Mouse (Mus musculus) intestine, embryonic 16.5 days (tissue): ENCODE measurements around the gene Sp1. TPM values are rescaled to one million over a fixed set of nuclear protein-coding genes. Genes with fewer than 3 reads are reported as not detected.

Experiments
- ATAC-seq: fragments of 200-750 bp; cut with Nextera tagmentation; 2 replicates; pipeline ENCODE4 v1.8.0; 2017; ENCODE audit warnings: moderate TSS enrichment, moderate library complexity
- H3K27ac ChIP-seq: fragments of 300-500 bp; sonication (generic); 2 replicates; pipeline ENCODE4 v1.5.1; 2014; ENCODE audit warnings: mild to moderate bottlenecking, low read length
- H3K27me3 ChIP-seq: fragments of 300-500 bp; sonication (generic); replicated peaks from 2 replicates; pipeline ENCODE4 v1.6.1; 2014; ENCODE audit warnings: low read length, control low read depth, mixed read lengths; ENCODE audit not compliant: control insufficient read depth, insufficient read depth
- H3K36me3 ChIP-seq: fragments of 300-500 bp; sonication (generic); 2 replicates; pipeline ENCODE4 v1.6.1; 2014; ENCODE audit warnings: low read length, control low read depth; ENCODE audit not compliant: control insufficient read depth, insufficient read depth
- H3K4me1 ChIP-seq: fragments of 300-500 bp; sonication (generic); 2 replicates; pipeline ENCODE4 v1.6.1; 2014; ENCODE audit warnings: low read length, control low read depth, mixed read lengths; ENCODE audit not compliant: control insufficient read depth, insufficient read depth
- H3K4me2 ChIP-seq: fragments of 300-500 bp; sonication (generic); 2 replicates; pipeline ENCODE4 v1.6.1; 2014; ENCODE audit warnings: low read depth, low read length, control low read depth
- H3K4me3 ChIP-seq: fragments of 300-500 bp; sonication (generic); 2 replicates; pipeline ENCODE4 v1.5.1; 2014; ENCODE audit warnings: mild to moderate bottlenecking, low read length
- H3K9ac ChIP-seq: fragments of 300-500 bp; sonication (generic); 2 replicates; pipeline ENCODE4 v1.6.1; 2014; ENCODE audit warnings: low read depth, low read length
- H3K9me3 ChIP-seq: fragments of 300-500 bp; sonication (generic); 2 replicates; pipeline ENCODE4 v1.6.1; 2016; ENCODE audit warnings: low read length, control low read depth; ENCODE audit not compliant: control insufficient read depth
- WGBS: fragments of 180-500 bp; shearing (Covaris S2); extraction: QIAGEN DNeasy Blood & Tissue Kit; methylation state at CpG from one replicate; pipeline ENCODE4 v1.1.7; 2014; 5-methylcytosine and 5-hydroxymethylcytosine counted together
- polyA plus RNA-seq: library from polyadenylated mRNA; unstranded; fragments of >200 nt; fragmentation: Nextera tagmentation; extraction: Ambion mirVana; gene quantifications from 2 replicates; pipeline ENCODE4 v1.2.1, GENCODE M21; 2015

Gene Sp1
- 6.8 and 7.2 TPM in 2 replicates for polyA plus RNA-seq

DNA sequence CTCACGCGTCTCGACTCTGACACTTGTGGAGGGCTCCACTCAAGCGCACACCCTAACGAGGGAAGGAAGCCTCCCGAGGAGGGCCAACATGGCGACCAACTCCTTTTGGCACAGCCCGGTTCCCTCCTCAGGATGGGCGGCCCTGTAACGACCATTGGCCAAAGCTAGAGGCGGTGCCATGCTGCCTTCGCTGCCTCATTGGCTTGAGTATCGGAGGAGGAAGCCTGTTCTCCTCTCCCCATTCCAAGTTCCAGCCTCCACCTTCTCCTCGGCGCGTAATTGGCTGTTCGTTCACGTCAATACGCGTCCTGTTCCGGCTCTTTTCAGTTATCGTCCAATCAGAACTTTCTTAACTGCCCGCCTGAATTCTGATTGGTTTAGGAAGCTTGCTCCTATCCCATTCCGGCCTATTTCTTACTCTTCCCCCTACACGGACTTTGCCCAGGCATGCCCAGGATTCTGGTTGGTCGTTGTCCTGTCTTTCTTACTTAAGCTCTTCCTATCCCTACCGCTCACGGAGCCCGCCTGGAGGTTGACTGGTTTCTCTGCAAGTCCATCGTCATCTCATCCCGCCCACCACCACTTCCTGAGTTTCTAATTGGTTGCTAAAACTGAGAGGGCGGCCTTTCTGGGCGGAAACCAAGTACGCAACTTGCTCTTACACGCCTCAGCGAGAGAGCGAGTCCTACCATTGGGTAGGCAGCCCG is at the start of gene Sp1:
TSS of gene Sp1 (plus strand) at position 655 of the 707 bp plus-strand sequence.
- Histone ChIP-seq H3K27ac (peak within 1 kb of the TSS; percentile 100), H3K36me3 (peaks cover 16% of the 10 kb centered on the region), H3K4me1 (peaks cover 26% of the 10 kb centered on the region), H3K9me3 (no peaks in the 10 kb centered on the region), H3K4me2 (peak within 1 kb of the TSS; percentile 71), H3K4me3 (peak within 1 kb of the TSS; percentile 76), H3K27me3 (no peaks in the 10 kb centered on the region), H3K9ac (peak within 1 kb of the TSS; percentile 96)
- peak; percentile 97 for ATAC-seq
- under 1% methylated on average over 38 of the region's 38 CpGs for WGBS

DNA sequence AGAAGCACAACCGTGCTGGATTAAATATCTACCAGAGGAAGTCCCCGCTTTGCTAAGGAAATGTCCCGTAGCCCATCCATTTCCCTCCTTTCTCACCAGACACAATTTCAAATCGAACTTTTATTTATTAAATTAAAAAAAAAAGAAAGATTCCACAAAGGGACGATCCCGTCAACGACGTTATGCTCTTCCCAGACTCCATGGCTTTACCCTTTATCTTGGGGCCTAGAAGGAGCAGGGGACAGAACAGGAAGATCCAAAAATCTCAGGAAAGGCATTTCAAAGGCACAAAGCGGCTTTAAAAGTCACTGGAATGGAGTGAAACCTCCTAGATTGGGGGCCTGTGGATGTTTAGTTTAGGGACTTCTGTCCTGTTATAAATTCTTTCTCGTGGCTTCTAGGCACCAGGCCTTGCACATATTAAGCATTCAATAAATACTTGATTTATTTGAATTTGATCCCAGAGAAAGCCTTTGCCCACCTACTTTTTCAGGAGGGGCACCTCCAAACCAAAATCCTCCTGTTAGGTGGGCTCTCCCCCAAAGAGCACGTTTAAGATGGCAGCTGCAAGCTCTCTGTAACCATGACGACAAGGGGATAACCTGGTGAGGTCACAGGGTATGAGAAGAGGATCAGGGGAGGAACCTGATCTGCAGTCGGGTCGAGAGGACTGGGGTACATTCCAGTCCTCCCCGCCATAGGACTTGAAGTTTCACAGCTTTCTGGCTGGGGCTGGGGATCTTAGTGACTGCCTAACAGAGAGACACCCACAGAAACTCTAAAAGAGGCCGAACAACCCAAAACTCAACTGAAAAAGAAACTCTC is 49.2 kb upstream of the Sp1 start:
- no peak overlapping the region for H3K27ac ChIP-seq
- H3K27me3 ChIP-seq = peaks cover 29% of the 10 kb centered on the region
- H3K4me2 ChIP-seq = no peak overlapping the region
- ATAC-seq = no peak
- no peaks in the 10 kb centered on the region for H3K36me3 ChIP-seq
- no peak overlapping the region for H3K9ac ChIP-seq
- WGBS = 54% methylated on average over 16 of the region's 16 CpGs
- H3K9me3 ChIP-seq = no peaks in the 10 kb centered on the region
- H3K4me3 ChIP-seq = no peak overlapping the region
- H3K4me1 ChIP-seq = peaks cover 15% of the 10 kb centered on the region

DNA sequence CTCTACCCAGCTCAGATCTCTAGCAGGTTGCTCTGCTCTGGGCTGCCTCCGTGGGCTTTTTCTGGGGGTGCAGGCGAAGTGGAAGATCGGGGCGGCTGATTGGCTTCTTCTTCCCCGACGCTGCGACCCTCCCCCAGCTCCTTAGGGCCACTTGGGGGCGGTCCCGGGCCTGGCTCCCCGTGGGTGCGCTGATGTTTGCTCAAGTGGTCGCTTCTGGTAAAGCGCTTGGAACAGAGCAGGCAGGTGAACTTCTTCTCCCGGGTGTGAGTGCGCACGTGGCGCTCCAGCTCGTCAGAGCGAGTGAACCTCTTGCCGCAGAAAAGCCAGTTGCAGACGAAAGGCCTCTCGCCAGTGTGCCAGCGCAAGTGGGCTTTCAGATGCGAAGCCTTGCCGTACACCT is 47.8 kb upstream of the Sp1 start:
- 0 out of 2 replicates have a peak overlapping the region, but pooled peaks have one; percentile 16 for H3K9ac ChIP-seq
- 4% methylated on average over 25 of the region's 25 CpGs for WGBS
- H3K27ac ChIP-seq = no peak overlapping the region
- peak overlapping the region; percentile 21; the same call in 1 of the 2 replicates for H3K4me3 ChIP-seq
- H3K9me3 ChIP-seq = no peaks in the 10 kb centered on the region
- H3K36me3 ChIP-seq = no peaks in the 10 kb centered on the region
- peak overlapping the region; percentile 30 for H3K4me2 ChIP-seq
- ATAC-seq = no peak
- H3K27me3 ChIP-seq = peaks cover 29% of the 10 kb centered on the region
- peaks cover 17% of the 10 kb centered on the region for H3K4me1 ChIP-seq

DNA sequence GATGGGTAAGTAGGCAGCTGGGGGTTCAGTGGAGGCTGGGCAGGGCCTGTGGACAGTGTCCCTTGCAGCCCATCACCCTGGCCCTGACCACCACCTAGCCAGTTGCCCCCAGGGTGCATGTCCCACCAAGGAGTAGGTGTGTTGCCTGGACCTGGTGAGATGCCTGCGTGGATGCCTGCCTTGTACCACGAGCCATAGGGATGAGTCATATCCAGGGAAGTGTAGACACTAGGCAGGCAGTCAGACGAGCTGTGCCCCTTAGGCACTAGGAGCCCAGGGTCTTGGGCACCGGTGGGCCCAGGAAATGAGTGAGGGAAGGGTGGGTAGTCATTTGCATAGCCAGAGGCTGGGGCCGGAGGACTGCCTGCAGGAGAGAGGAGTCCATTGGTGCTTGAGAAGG is 47.1 kb upstream of the Sp1 start:
- Histone ChIP-seq H3K27ac (no peak overlapping the region), H3K27me3 (peaks cover 29% of the 10 kb centered on the region), H3K9ac (no peak overlapping the region), H3K4me2 (no peak overlapping the region), H3K9me3 (no peaks in the 10 kb centered on the region), H3K4me1 (peaks cover 17% of the 10 kb centered on the region), H3K36me3 (no peaks in the 10 kb centered on the region), H3K4me3 (no peak overlapping the region)
- ATAC-seq = no peak
- 40% methylated on average over 5 of the region's 5 CpGs for WGBS

DNA sequence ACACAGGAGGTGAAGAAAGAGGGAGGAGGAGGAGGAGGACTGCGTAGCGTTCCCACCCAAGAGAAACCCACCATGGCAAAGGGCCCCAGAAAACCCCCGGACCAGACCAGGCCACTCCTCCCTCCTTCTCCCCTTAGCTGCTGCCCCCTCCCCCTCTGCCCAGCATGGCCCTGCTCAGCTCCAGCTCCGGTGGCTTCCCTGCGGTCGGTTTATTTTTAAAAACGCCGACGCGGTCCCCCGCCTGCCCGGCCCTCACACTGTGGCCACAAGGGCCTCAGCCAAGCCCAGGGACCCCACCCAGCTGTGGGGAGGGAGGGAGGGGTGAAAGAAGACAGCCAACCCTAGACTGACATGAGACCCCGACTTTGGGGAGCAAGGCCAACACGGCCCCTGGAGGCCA is 43.3 kb upstream of the Sp1 start:
- no peaks in the 10 kb centered on the region for H3K36me3 ChIP-seq
- H3K27ac ChIP-seq = no peak overlapping the region
- no peaks in the 10 kb centered on the region for H3K9me3 ChIP-seq
- 10% methylated on average over 14 of the region's 14 CpGs for WGBS
- H3K4me1 ChIP-seq = peaks cover 17% of the 10 kb centered on the region
- no peak for ATAC-seq
- peak overlapping the region; percentile 26 for H3K4me3 ChIP-seq
- H3K4me2 ChIP-seq = peak overlapping the region; percentile 41
- peaks cover 24% of the 10 kb centered on the region for H3K27me3 ChIP-seq
- peak overlapping the region; percentile 54 for H3K9ac ChIP-seq

DNA sequence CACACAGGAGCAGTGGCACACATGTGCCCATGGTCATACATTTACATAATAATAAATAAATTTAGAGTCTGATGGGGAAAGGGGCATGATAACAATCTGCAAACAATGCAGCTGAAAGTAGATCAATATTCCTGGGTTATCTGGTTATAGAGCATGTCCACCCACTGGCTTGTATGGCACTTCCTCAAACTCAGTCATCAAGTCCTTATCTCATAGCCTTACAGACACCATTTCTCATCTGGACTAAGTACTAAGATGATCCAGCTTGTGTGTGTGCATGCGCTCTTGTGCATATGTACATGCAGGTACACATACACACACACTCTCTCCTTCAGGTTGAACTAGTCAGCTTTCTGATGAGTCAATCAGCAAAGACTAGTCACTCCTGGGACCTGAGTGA is 41.3 kb upstream of the Sp1 start:
- Histone ChIP-seq H3K4me2 (no peak overlapping the region), H3K4me1 (peaks cover 12% of the 10 kb centered on the region; the same call in 1 of the 2 replicates), H3K4me3 (no peak overlapping the region), H3K36me3 (no peaks in the 10 kb centered on the region), H3K27me3 (peaks cover 12% of the 10 kb centered on the region), H3K9me3 (no peaks in the 10 kb centered on the region), H3K9ac (no peak overlapping the region), H3K27ac (no peak overlapping the region)
- ATAC-seq = no peak
- WGBS = 87% methylated on average over 1 of the region's 1 CpGs

DNA sequence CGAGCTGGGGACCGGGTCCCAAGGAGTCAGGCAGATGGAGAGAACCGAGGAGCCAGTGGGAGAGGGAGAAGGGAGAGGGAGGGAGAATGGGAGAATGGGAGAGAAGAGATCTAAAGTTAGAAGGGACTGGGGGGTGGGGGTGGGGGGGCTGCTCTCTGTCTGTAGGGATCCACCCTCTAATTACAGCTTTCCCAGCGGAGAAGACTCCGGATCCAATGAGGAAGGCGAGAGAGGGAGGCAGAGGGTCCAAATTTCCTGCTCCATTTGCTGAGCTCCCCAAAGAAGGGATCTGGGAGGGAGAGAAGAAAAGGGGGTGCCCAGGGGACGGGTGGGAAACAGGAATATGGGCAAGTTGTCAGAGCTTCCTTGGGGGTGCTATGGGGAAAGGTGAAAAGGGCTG is 39.7 kb upstream of the Sp1 start:
- peaks cover 24% of the 10 kb centered on the region for H3K4me1 ChIP-seq
- no peaks in the 10 kb centered on the region for H3K36me3 ChIP-seq
- peak overlapping the region; percentile 27; the same call in 1 of the 2 replicates for H3K9ac ChIP-seq
- 18% methylated on average over 7 of the region's 7 CpGs for WGBS
- H3K4me2 ChIP-seq = peak overlapping the region; percentile 42; the same call in 1 of the 2 replicates
- H3K4me3 ChIP-seq = peak overlapping the region; percentile 16; the same call in 1 of the 2 replicates
- ATAC-seq = no peak
- H3K9me3 ChIP-seq = no peaks in the 10 kb centered on the region
- no peak overlapping the region for H3K27ac ChIP-seq
- peaks cover 12% of the 10 kb centered on the region for H3K27me3 ChIP-seq

DNA sequence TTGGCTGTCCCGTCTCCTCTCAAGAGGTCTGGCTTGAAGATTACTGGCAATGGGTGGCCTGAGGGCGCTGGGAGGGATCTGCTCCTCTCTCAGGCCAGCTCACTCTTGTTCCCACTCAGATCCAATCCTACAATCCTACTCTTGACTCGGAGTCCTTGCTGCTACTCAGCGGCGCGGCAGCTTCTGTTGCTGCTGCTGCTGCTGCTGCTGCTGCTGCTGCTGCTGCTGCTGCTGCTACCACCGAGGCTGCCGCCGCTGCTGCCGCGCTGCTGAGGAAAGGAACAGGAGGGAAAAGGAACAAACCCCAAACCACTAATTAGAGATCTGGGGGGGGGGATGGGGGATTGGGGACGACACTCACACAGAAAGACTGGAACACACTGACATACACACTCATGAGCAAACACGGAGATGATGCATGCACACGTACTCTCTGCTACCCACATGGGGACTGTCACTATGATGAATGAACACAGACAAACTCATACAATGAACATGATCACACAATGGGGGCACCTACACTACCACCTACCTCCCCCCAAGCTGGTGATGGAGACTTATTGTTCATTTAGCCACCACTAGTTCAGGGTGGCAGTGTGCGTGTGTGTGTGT is 39.1 kb upstream of the Sp1 start, which contains the start of gene Sp7:
TSS of gene Sp7 (minus strand) at position 450 of the 612 bp plus-strand sequence.
- H3K4me1 ChIP-seq = peaks cover 25% of the 10 kb centered on the region
- H3K4me2 ChIP-seq = peak within 1 kb of the TSS; percentile 42
- H3K9me3 ChIP-seq = no peaks in the 10 kb centered on the region
- no peak within 1 kb of the TSS for H3K27ac ChIP-seq
- H3K36me3 ChIP-seq = no peaks in the 10 kb centered on the region
- WGBS = 7% methylated on average over 15 of the region's 15 CpGs
- no peak for ATAC-seq
- peak within 1 kb of the TSS; percentile 27 for H3K9ac ChIP-seq
- peaks cover 12% of the 10 kb centered on the region for H3K27me3 ChIP-seq
- H3K4me3 ChIP-seq = peak within 1 kb of the TSS; percentile 16

DNA sequence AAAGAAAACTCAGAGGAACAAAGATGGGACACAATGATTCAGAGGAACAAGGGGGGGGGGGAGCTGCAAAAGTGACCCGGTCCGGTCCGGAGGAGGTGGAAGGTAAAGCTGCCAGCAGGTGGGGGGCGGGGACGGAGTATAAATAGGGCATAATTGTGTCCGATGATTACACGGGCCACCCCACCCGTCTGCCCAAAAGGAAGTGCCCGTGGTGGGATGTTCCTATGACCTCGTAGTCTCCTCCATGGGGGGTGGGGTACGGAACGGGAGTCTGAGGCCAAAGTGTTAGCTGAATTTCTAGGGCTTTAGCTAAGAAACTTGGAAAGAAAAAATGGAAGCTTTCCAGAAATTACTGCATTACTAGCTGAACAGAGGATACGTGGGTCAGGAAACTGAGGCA is 36.0 kb upstream of the Sp1 start:
- peaks cover 22% of the 10 kb centered on the region for H3K4me1 ChIP-seq
- peaks cover 9% of the 10 kb centered on the region for H3K27me3 ChIP-seq
- no peak for ATAC-seq
- H3K4me2 ChIP-seq = peak overlapping the region; percentile 16; the same call in 1 of the 2 replicates
- H3K4me3 ChIP-seq = no peak overlapping the region
- H3K9me3 ChIP-seq = no peaks in the 10 kb centered on the region
- no peak overlapping the region for H3K27ac ChIP-seq
- no peak overlapping the region for H3K9ac ChIP-seq
- H3K36me3 ChIP-seq = no peaks in the 10 kb centered on the region
- WGBS = 21% methylated on average over 13 of the region's 13 CpGs
